Mouse (Mus musculus) forebrain, embryonic 11.5 days (tissue): ENCODE data around the gene C2cd4a. TPM values are rescaled to one million over a fixed set of nuclear protein-coding genes. Genes with fewer than 3 reads are reported as not detected.

ENCODE experiments used
- ATAC-seq: fragments of 200-750 bp; cut with Nextera tagmentation; replicated peaks from 2 replicates; pipeline ENCODE4 v1.8.0; 2017; ENCODE audit warnings: moderate TSS enrichment; ENCODE audit not compliant: low FRiP score
- DNase-seq: peaks from one replicate; pipeline ENCODE4 v3.0.0-alpha.2; 2017; ENCODE audit warnings: low spot score
- H3K27ac ChIP-seq: fragments of 300-500 bp; sonication (generic); 2 replicates; pipeline ENCODE4 v1.5.1; 2014; ENCODE audit warnings: low read depth, low read length
- H3K27me3 ChIP-seq: fragments of 300-500 bp; sonication (generic); 2 replicates; pipeline ENCODE4 v1.6.1; 2014; ENCODE audit warnings: mild to moderate bottlenecking, low read length, mixed read lengths; ENCODE audit not compliant: control insufficient read depth, insufficient read depth
- H3K36me3 ChIP-seq: fragments of 300-500 bp; sonication (generic); 2 replicates; pipeline ENCODE4 v1.6.1; 2014; ENCODE audit warnings: mild to moderate bottlenecking, low read length, moderate library complexity, mixed read lengths; ENCODE audit not compliant: control insufficient read depth, insufficient read depth
- H3K4me1 ChIP-seq: fragments of 300-500 bp; sonication (generic); replicated peaks from 2 replicates; pipeline ENCODE4 v1.6.1; 2014; ENCODE audit warnings: low read length, mixed read lengths; ENCODE audit not compliant: control insufficient read depth, insufficient read depth
- H3K4me2 ChIP-seq: fragments of 300-500 bp; sonication (generic); 2 replicates; pipeline ENCODE4 v1.6.1; 2014; ENCODE audit warnings: low read depth, mild to moderate bottlenecking, low read length, moderate library complexity, mixed read lengths; ENCODE audit not compliant: severe bottlenecking
- H3K4me3 ChIP-seq: fragments of 300-500 bp; sonication (generic); 2 replicates; pipeline ENCODE4 v1.5.1; 2014; ENCODE audit warnings: low read depth, low read length
- H3K9ac ChIP-seq: fragments of 300-500 bp; sonication (generic); 2 replicates; pipeline ENCODE4 v1.6.1; 2014; ENCODE audit warnings: low read length
- H3K9me3 ChIP-seq: fragments of 300-500 bp; sonication (generic); 2 replicates; pipeline ENCODE4 v1.6.1; 2016; ENCODE audit warnings: low read length, mixed read lengths; ENCODE audit not compliant: control insufficient read depth
- WGBS: fragments of 180-500 bp; shearing (Covaris S2); extraction: QIAGEN DNeasy Blood & Tissue Kit; methylation state at CpG from one replicate; pipeline ENCODE4 v1.1.7; 2014; 5-methylcytosine and 5-hydroxymethylcytosine counted together
- polyA plus RNA-seq: library from polyadenylated mRNA; unstranded; fragments of >200 nt; fragmentation: Nextera tagmentation; extraction: Ambion mirVana; gene quantifications from 2 replicates; pipeline ENCODE4 v1.2.1, GENCODE M21; 2014

C2cd4a gene
- polyA plus RNA-seq, 1 experiment from 2014 or later: 0.13 TPM

GRCm38 (mm10) chr9:67810527-67810926, 21.6 kb downstream of the C2cd4a start:
- no peaks in the 10 kb centered on the region for H3K9me3 ChIP-seq
- no peaks in the 10 kb centered on the region for H3K36me3 ChIP-seq
- H3K4me2 ChIP-seq: no peak overlapping the region
- no peak for DNase-seq
- ATAC-seq: no peak
- no peak overlapping the region for H3K27ac ChIP-seq
- no peak overlapping the region for H3K4me3 ChIP-seq
- H3K9ac ChIP-seq: no peak overlapping the region
- H3K4me1 ChIP-seq: no peaks in the 10 kb centered on the region
- 66% methylated on average over 6 of the region's 6 CpGs for WGBS
- H3K27me3 ChIP-seq: no peaks in the 10 kb centered on the region

DNA sequence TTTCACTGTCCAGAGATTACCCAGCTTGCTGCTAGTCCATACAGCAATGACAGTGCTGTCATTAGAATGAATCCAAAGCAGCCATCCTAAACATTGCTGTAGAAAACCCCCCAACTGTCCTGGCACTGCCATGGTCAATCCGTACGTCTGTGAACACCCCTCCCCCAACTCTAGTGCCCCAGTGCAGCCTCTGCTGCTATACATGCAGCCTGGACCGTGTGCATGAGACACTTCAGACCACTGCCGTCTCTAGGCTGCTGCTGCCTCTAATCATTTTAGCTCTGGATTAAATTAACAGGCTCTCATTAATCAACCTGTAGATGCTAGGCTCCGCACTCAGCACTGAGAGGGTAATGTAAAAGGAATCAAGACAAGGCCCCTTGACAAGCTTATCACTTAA, 25.1 kb downstream of the C2cd4a start:
- Histone ChIP-seq H3K9me3 (no peaks in the 10 kb centered on the region), H3K4me1 (no peaks in the 10 kb centered on the region), H3K4me3 (no peak overlapping the region), H3K27ac (no peak overlapping the region), H3K4me2 (no peak overlapping the region), H3K9ac (no peak overlapping the region), H3K36me3 (no peaks in the 10 kb centered on the region), H3K27me3 (no peaks in the 10 kb centered on the region)
- 82% methylated on average over 5 of the region's 5 CpGs for WGBS
- no peak for ATAC-seq
- no peak for DNase-seq

DNA sequence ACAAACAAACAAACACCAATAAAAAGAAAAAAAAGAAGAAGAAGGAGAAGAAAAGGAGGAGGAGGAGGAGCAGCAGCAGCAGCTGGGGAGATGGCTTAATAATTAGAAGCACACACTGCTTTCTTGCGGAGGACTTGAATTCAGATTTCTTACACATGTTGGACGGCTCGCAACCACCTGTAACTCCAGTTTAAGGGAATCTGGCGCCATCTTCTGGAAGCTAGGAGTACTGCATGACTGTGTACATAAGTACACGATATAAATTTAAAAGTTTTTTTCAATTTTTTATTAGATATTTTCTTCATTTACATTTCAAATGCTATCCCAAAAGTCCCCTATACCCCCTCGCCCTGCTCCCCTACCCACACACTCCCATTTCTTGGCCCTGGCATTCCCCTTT, 29.9 kb downstream of the C2cd4a start:
- Histone ChIP-seq H3K27ac (no peak overlapping the region), H3K4me3 (no peak overlapping the region), H3K4me2 (no peak overlapping the region), H3K9ac (no peak overlapping the region), H3K27me3 (no peaks in the 10 kb centered on the region), H3K36me3 (no peaks in the 10 kb centered on the region), H3K9me3 (no peaks in the 10 kb centered on the region), H3K4me1 (no peaks in the 10 kb centered on the region)
- ATAC-seq: no peak
- peak; percentile 69 for DNase-seq
- 28% methylated on average over 6 of the region's 6 CpGs for WGBS

DNA sequence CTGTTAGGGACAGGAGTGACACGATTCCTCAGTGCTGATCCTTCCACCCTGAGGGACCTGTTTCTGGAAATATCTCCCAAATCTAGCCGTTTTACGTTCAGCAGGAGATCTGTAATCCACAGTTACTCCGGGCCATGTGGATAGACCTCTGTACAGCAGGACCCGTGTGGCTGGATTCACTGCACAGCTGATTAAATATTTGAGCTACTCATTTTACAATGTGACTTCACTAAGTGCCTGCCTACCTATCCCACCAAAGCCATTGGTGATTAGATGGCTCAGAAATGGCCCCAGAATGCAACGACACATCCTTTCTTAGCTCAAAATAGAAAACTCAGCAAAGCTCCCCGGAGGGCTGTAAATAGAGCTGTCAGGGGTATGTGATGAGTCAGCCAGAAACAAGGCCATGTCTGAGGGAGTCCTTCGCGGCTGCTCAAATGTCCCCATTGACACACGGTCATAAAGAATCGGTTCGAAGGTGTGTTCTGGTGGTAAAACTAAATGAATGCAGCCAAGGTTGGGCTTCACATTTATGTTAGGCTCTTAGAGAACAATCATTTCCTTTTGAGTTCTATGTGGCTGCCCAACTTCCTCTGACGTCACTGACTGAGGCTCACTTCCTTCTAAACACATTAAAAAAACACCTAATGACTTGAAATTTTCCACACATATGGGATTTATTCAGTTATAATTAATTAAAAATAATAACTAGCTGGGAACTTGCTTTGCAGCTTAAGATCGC, 32.9 kb downstream of the C2cd4a start:
- Histone ChIP-seq H3K9me3 (no peaks in the 10 kb centered on the region), H3K27me3 (no peaks in the 10 kb centered on the region), H3K36me3 (no peaks in the 10 kb centered on the region), H3K4me2 (no peak overlapping the region), H3K27ac (no peak overlapping the region), H3K4me3 (no peak overlapping the region), H3K9ac (no peak overlapping the region), H3K4me1 (no peaks in the 10 kb centered on the region)
- ATAC-seq (no peak), DNase-seq (no peak)
- WGBS: 79% methylated on average over 14 of the region's 14 CpGs

DNA sequence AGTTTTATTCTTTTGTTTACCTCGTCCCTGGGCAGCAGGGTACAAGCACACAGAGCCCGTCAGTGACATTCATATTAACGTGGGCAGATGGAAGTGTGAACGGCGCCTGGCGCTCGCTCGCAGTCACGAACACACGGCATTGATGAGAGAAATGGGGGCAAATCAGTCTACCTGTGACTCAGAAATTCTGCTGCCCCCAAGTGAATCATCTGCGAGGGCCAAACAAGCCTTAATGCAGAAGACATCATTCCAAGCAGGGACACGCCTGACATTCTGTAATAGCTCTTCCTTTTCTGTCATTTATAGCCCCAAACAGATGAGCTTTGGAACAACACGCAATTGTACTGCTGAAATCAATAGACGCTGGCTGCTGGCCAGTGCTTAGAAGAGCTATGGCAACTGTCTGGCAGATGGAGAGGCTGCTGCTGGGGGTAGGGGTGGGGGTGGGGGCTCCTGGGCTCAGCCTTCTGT, 36.9 kb downstream of the C2cd4a start:
- H3K9me3 ChIP-seq: no peaks in the 10 kb centered on the region
- DNase-seq: peak; percentile 53
- no peaks in the 10 kb centered on the region for H3K36me3 ChIP-seq
- no peak overlapping the region for H3K4me2 ChIP-seq
- no peaks in the 10 kb centered on the region for H3K4me1 ChIP-seq
- no peak for ATAC-seq
- no peaks in the 10 kb centered on the region for H3K27me3 ChIP-seq
- H3K4me3 ChIP-seq: no peak overlapping the region
- no peak overlapping the region for H3K27ac ChIP-seq
- H3K9ac ChIP-seq: no peak overlapping the region
- 70% methylated on average over 14 of the region's 14 CpGs for WGBS

- Histone ChIP-seq H3K4me1 (no peaks in the 10 kb centered on the region), H3K9ac (no peak overlapping the region), H3K4me3 (no peak overlapping the region), H3K36me3 (no peaks in the 10 kb centered on the region), H3K27ac (no peak overlapping the region), H3K27me3 (no peaks in the 10 kb centered on the region), H3K9me3 (no peaks in the 10 kb centered on the region), H3K4me2 (no peak overlapping the region)
- DNase-seq (no peak), ATAC-seq (no peak)
- WGBS: 88% methylated on average over 4 of the region's 4 CpGs
These were observed 37.5 kb downstream of the C2cd4a start for GRCm38 (mm10) chr9:67794668-67795067.

DNA sequence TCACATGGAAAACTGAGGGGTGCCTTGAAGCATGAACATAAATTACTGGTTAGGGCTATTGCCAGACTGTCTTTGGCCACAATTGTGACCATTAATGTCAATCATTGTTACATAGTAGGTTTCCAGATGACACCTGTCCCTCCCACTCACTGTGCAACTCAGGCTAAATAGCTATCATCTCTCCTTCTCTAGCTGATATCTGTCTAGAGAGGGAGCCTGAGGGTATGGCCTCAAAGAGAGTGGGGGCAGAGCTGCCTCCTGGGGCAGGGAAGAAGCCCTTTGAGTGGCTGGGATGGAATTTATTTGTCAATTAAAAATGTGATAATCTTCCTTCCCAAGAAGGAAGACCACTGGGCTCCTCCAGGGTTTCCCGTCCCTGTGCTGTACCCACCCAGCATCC, 37.9 kb downstream of the C2cd4a start:
- H3K27ac ChIP-seq: no peak overlapping the region
- ATAC-seq: no peak
- H3K4me2 ChIP-seq: no peak overlapping the region
- 80% methylated on average over 1 of the region's 1 CpGs for WGBS
- H3K36me3 ChIP-seq: no peaks in the 10 kb centered on the region
- H3K27me3 ChIP-seq: no peaks in the 10 kb centered on the region
- no peak for DNase-seq
- H3K9me3 ChIP-seq: no peaks in the 10 kb centered on the region
- H3K9ac ChIP-seq: no peak overlapping the region
- no peak overlapping the region for H3K4me3 ChIP-seq
- no peaks in the 10 kb centered on the region for H3K4me1 ChIP-seq

GRCm38 (mm10) chr9:67793501-67793900, 38.6 kb downstream of the C2cd4a start:
- H3K4me1 ChIP-seq: no peaks in the 10 kb centered on the region
- H3K36me3 ChIP-seq: no peaks in the 10 kb centered on the region
- no peak overlapping the region for H3K4me2 ChIP-seq
- ATAC-seq (no peak), DNase-seq (no peak)
- H3K9ac ChIP-seq: no peak overlapping the region
- WGBS: 83% methylated on average over 6 of the region's 6 CpGs
- H3K9me3 ChIP-seq: no peaks in the 10 kb centered on the region
- no peak overlapping the region for H3K4me3 ChIP-seq
- H3K27me3 ChIP-seq: no peaks in the 10 kb centered on the region
- H3K27ac ChIP-seq: no peak overlapping the region

- H3K9ac ChIP-seq: no peak overlapping the region
- no peaks in the 10 kb centered on the region for H3K27me3 ChIP-seq
- no peak overlapping the region for H3K4me3 ChIP-seq
- no peaks in the 10 kb centered on the region for H3K9me3 ChIP-seq
- H3K4me1 ChIP-seq: no peaks in the 10 kb centered on the region
- H3K27ac ChIP-seq: no peak overlapping the region
- ATAC-seq (no peak), DNase-seq (no peak)
- 65% methylated on average over 5 of the region's 5 CpGs for WGBS
- H3K4me2 ChIP-seq: no peak overlapping the region
- H3K36me3 ChIP-seq: no peaks in the 10 kb centered on the region
These were observed 39.7 kb downstream of the C2cd4a start for GRCm38 (mm10) chr9:67792405-67792804.
